Comparison of ENCODE assay signal across 18 mouse cellular contexts in the genomic region with DNA sequence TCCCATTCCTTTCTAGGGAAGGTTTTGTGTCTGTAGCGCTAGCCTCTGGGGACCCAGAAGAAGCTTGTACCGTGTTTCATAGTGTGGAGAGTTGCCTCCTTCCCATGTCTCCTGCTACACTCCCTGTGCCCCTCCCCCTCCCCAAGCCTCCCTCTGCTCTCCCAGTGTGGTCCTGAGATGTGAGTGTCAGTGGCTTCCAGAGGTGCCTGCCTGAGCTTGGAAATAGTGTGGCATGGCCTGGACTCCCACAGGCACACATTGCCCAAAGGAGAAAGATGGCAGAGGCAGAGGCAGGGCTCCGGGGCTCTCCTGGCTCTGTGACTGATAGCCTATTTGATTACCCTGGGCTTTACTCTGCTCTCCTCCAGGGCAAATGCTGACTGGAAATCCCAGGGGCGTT.
"Had no signal": no experiment of that assay in that cellular context is flagged by ENCODE, and none has a peak within 500 bp of the region (broad histone marks: within the 10 kb centered on the region; RNA-seq: fewer than 3 reads in every experiment).

No protein-coding gene starts in this region.

- ATAC-seq: liver, postnatal 0 days; lung, postnatal 0 days had no signal

- H3K9me3 ChIP-seq: liver, embryonic 15.5 days; lung, embryonic 15.5 days; megakaryocyte, embryonic 14.5 days; midbrain, embryonic 12.5 days; neural tube, embryonic 12.5 days; stomach, embryonic 15.5 days had no signal

- H3K4me1 ChIP-seq: liver, embryonic 15.5 days; lung, embryonic 15.5 days; stomach, embryonic 15.5 days had no signal

- H3K4me3 ChIP-seq: liver, embryonic 15.5 days; lung, embryonic 15.5 days; megakaryocyte, embryonic 14.5 days; midbrain, embryonic 12.5 days; neural tube, embryonic 12.5 days; stomach, embryonic 15.5 days had no signal

- H3K9ac ChIP-seq: liver, embryonic 15.5 days; liver, postnatal 0 days; lung, embryonic 15.5 days; midbrain, embryonic 12.5 days; neural tube, embryonic 12.5 days; stomach, embryonic 15.5 days had no signal

- H3K27ac ChIP-seq: liver, embryonic 15.5 days; lung, embryonic 15.5 days; macrophage; midbrain, embryonic 12.5 days; neural tube, embryonic 12.5 days; stomach, embryonic 15.5 days; stomach, postnatal 0 days had no signal

- H3K27me3 ChIP-seq: liver, embryonic 15.5 days; lung, embryonic 15.5 days; midbrain, embryonic 12.5 days; neural tube, embryonic 12.5 days; stomach, embryonic 15.5 days had no signal

- H3K36me3 ChIP-seq: liver, embryonic 15.5 days; lung, embryonic 15.5 days; midbrain, embryonic 12.5 days; neural tube, embryonic 12.5 days; stomach, embryonic 15.5 days had no signal

- H3K4me2 ChIP-seq: liver, embryonic 15.5 days; lung, embryonic 15.5 days; midbrain, embryonic 12.5 days; neural tube, embryonic 12.5 days; stomach, embryonic 15.5 days had no signal

- DNase-seq: liver, postnatal 0 days; lung, adult 2 months; lung, postnatal 14 days; lung, postnatal 36 days; midbrain, embryonic 14.5 days; right cerebral cortex, postnatal 14 days; thymus, adult 2 months; thymus, postnatal 25 days; thymus, postnatal 4 days had no signal
